Mouse (Mus musculus) granulocyte monocyte progenitor cell, adult 5-6 weeks (primary cell): ENCODE data around the gene Arap1. TPM values are rescaled to one million over a fixed set of nuclear protein-coding genes. Genes with fewer than 3 reads are reported as not detected.

ENCODE experiments used
- ATAC-seq: replicated peaks from 2 replicates; pipeline ENCODE4 v1.8.0; 2016; ENCODE audit warnings: mild to moderate bottlenecking, moderate TSS enrichment, inconsistent platforms; ENCODE audit not compliant: poor library complexity, severe bottlenecking
- total RNA-seq, 2 experiments: library from RNA; stranded (forward) in 1 of 2; stranded (reverse) in 1 of 2; fragments of 200-712, 200-1000 nt in 1 of 2; fragments of >200 nt in 1 of 2; fragmentation: Nextera tagmentation in 1 of 2; gene quantifications; 2 replicates each; pipeline ENCODE4 v1.2.3; 2014 to 2017

Arap1 gene
- total RNA-seq, 2 experiments from 2014 or later, result 64.6 to 81.5 TPM

DNA sequence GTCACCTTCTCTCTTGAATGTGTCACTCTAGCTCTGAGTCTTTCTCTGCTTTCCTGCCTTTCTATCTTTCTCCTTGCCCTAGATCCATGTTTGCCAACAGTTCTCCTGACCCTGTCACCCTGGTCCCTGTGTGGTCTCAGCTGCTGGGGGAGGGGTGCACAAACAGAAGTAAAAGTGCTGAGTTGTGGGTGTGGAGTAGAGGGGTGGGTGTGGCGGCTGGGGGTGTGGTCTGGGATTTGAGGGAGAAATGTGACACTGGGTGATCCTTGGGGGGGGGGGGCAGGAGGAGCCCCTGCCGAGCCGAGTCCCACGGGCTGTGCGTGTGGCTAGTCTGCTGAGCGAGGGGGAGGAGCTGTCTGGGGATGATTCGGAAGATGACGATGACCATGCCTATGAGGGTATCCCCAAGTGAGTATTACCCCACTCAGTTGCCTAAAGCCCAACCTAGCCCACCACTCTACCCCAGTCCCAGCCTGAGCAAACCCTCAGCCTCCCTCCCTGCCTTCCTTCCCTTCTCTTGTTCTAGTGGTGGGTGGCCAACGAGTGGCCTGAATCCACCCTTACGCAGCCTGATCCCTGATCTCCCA, 38.1 kb downstream of the Arap1 start:
- no peak for ATAC-seq

DNA sequence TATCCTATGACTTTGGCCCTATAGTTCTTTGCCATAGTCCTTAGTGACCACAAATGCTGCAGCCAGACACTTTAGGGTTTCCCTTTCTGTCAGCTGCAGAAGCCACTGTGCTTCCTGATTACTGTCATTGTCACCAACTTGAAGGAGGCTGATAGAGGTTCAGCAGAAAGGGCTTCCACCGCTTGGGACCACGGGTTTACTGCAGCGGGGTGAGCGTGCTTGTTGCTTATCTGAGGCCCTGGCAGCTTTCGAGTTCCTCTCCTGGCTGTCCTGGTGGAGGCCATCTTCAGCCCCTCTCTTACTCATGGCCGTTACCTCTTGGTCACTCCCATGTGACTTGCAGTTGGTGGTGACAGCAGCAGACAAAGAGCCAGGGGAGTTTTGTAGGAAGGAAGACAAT, 41.4 kb downstream of the Arap1 start:
- ATAC-seq, result peak; percentile 51

DNA sequence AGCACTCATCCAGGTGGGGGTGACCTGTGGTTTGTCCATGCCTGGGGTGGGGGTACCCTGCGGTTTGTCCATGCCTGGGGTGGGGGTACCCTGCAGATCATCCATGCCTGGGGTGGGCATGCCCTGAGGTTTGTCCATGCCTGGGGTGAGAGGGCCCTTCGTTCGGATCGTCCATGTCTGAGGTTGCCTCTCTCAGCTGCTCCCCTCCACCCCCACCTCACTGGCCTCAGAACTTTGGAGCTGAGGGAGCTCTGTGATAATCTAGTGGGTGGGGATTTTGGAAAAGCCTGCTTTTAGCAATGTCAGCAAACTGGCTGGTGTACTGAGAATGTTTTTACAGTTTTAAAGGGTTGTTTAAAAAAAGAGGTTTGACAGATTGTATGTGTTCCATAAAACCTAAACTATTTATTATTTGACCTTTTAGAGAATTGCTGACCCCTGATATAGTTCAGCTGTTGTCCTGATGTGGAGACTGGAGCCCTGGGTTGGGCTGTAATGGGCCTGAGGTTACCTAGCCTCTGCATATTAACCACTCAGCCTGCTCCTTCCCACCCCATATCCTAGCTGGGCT, 44.1 kb downstream of the Arap1 start:
- ATAC-seq, result no peak

DNA sequence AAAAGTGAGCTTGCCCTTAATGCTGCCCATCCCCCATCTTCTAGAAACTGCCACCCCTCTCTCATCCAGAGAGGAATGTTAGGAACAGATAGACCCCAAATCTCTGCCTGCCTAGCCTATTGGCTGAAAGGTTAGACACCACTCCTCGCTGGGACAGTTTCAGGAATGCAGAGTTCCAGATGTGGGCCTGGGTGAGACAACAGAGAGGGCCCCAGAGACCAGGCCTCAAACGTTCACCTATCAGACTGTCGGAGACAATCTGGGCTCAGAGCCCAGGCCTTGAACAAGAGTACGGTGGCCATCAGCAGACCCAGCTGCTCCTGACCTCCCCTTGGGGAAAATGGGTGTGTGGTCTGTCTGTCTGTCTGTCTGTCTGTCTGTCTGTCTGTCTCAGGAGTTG, 45.1 kb downstream of the Arap1 start:
- ATAC-seq, result no peak

DNA sequence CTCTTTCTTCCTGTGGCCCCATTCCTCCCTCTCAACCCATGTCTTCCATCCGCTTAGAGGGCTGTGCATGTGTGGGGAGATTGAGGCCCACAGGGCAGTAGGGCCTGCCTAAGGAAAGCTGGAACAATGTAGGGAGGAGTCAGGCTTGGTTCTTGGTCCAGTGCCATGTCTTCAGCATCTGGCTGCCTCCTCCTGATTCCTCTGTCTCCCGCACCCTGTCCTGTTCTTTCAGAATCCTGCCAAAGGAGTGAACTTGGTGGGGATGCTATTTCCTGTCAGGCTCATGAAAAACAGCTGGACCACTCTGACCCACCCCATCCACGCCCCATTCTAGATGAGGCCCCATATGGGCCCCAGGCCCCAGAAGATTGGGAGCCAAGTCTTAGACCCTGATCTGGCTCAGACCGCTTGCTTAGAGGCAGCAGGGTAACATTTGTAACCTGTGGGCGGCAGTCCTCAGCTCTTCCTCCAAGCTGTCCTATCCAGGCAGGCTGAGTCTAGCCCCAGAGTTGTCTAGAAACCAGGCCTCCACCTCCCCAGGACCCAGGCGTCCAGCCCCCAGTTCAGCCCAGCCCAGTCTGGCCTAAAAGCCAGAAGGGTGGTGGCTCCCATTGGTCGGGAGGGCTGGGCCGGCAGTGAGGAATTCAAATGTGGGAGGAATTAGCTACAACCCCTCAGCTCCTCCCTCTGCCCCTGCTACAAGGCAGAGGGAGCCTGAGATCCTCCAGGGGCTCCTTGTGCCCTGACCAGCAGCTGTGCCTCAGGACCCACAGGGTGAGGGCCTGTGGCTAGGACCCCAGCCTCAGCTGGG, 46.0 kb downstream of the Arap1 start:
- no peak for ATAC-seq

DNA sequence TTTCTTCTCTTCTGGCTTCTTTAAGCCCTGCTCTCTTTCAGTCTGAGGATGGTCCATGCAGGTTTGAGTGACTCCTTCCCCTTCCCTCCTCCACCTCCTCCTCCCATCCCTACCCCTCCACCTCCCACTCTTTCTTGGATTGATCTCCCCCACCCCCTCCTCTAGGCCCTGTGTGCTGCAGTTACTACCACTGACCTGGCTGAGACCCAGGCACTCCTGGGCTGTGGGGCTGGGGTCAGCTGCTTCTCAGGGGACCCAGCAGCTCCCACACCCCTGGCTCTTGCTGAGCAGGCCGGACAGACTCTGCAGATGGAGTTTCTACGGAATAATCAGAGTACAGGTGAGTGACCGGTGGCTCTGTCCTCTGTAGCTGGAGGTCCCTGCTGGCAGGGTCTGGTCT, 46.7 kb downstream of the Arap1 start:
- ATAC-seq, result no peak

DNA sequence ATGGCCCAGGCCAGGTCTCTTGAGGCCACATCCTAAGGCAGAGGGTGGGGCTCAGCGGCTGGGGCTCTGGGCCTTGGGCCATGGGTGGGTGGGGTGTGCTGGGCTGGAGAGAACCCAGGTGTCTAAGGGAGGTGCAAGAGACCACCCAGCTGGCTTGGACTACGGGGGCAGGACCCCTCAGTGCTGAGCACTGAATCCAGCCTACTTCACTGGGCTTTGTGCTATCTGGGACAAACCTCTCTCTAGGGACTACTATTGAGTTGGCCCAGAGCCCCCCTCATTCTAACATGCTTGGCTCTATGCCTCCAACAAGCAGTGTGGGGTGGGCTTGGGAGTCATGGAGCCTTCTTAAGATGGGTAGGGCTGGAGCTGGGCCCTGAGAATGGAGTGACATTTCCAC, 47.6 kb downstream of the Arap1 start:
- no peak for ATAC-seq

DNA sequence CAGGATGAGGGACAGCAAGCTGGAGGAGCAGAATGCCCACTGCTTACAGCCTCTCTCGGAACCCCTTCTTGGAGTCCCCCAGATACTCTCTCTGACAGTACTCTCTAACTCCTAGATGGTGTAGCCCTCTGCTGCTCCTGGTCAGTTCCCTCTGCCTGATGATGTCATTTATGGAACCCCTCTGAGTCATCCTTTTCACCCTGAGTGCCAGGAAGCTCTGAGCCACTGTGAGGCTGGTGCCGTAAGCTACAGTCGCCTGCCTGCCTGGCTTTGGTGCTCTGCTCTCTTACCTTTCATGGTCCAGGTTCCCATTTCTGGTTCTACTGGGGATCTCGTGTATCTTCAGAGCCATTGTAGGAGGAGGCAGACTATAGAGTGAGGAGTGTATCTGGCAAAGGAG, 49.3 kb downstream of the Arap1 start:
- no peak for ATAC-seq

DNA sequence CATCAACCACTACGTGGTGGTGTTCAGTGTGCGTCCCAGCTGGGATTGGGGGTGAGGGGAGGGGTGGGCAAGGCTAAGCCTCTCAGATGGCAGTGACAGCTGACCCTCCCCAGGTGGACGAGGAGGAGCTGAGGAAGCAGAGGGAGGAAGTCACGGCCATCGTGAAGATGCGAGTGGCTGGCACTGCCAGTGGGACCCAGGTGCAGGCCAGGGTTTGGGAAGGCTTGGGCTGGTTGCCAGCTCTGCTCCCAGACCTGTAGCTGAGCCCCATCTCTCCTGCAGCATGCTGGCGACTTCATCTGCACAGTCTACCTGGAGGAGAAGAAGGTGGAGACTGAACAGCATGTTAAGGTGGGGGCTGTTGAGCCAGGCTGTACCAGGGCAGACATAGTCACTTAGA, 53.6 kb downstream of the Arap1 start:
- no peak for ATAC-seq

DNA sequence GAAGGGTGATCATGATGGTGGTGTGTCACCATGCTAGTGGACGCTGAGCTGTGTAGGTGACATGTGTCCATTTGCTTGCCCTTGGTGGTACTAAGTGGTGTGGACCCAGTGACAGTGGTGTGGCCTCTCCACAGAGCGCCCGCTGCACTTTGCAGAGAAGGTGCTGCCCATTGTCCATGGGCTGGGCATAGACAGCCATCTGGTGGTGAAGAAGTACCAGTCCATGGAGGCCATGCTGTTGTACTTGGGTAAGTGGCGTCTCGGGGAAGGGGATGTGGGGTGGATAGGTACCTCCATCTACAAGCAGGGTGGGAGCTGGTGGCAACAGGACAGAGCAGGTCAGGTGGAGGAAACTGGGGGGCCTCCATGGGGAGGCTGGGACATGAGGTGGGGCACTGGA, 56.0 kb downstream of the Arap1 start:
- no peak for ATAC-seq

DNA sequence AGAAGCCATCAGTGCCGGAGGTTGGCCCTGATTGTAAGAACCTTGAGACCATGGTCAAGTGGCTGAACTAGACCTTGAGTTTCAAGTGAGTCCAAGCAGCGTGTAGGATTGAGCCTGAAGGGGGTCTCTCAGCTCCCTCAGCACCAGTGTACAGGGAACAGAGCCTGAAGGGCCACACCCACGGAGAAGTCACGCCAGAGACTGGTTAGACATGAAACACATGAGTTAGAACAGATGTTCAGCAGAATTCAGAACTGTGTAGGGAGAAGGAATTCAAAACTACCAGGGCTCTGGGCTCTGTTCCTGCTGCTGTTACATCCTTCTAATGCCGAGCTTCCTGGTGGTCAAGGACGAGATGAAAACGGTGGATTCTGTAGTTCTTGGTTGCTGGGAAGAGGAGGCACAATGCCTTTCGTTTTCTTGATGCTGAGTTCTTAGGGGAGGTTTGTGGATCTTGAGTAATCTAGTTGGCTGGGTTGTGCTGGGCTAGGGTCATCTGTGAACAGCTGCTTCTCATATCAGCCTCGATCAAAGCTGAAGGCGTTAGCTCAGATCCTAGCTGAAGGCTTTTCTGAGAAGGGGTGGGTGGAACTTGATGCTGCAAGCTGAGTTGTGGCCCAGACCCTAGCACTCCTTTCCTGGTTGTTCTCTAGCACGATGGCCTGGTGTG, 62.5 kb downstream of the Arap1 start, which contains the start of gene Gm45837:
Gene Gm45837, plus strand, starts transcription at position 620 of the 670 bp plus-strand sequence.
- ATAC-seq, result no peak

DNA sequence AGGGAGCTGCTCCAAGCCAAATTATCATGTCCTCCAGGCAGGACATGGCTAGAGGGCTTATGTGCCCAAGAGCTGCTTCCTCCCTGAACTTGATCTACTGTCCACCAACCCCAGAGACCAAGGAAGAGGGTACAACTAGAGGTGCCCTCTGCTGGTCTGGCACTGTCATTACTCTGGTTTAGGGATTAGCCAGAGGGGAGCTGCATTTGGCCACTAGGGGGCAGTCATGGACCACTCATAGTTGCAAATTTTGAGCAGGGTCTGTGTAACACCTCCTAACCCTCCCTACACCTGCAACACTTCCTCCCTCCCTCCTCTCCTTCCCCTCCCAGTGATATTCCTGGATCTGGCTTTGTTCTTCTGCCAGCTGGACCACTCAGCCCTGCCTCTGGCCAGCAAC, 64.9 kb downstream of the Arap1 start:
- ATAC-seq, result peak; percentile 90

DNA sequence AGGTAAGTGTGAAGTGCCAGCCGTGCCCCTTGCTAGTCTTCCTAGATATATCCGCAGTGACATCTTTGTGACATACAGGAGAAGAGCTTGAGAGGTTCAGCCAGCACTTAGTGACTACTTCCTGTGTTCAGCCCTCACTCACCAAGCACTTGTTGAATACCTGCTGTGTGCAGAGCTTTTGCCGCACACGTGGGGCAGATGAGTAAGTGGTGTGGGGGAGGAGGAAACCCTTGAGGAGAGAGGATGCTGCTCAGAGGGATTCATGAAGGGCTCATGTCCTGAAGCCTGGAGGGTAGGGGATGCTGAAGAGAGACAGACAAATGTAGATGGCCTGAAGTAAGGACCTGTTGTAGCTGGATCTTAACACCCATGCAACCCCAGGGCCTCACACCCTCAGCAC, 66.3 kb downstream of the Arap1 start:
- no peak for ATAC-seq

DNA sequence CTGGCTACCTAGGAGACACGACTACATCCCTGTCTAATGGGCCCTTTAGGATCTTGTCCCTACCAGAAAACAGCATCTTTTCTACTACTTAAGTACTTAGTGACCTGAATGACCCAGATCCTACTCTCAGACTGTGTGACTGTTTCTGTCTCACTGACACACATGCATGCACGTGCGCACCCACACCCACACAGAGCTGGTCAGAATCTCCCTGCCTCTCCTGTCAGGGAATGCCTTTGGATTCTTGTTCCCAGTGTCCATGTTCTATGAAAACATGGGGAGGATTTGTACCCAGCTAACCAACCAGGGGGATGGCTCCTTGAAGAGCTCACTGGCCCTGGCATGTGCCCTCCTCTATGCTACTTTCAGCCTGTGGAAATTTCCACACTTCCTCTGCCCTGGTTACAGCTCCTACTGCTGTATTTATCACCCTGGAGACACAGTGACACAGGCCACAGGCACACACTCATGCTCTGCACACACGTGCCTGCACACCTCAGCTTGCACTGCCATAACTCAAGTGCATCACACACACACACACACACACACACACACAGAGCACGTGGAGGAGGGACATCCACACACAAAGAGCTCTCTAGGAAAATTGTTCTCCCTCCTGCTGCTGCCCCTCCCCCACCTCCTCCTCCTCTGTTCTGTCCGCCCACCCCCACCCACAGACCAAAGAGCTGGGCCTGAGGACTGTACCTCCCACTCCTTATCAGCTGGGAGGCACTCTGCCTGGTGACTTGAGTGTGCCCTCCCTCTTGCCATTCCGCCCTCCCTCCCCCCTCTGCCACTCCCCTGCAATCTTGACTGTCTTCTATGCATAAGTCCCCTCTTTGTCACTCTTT, 67.0 kb downstream of the Arap1 start:
- 0 out of 2 replicates have a peak, but pooled peaks have one; percentile 4 for ATAC-seq

DNA sequence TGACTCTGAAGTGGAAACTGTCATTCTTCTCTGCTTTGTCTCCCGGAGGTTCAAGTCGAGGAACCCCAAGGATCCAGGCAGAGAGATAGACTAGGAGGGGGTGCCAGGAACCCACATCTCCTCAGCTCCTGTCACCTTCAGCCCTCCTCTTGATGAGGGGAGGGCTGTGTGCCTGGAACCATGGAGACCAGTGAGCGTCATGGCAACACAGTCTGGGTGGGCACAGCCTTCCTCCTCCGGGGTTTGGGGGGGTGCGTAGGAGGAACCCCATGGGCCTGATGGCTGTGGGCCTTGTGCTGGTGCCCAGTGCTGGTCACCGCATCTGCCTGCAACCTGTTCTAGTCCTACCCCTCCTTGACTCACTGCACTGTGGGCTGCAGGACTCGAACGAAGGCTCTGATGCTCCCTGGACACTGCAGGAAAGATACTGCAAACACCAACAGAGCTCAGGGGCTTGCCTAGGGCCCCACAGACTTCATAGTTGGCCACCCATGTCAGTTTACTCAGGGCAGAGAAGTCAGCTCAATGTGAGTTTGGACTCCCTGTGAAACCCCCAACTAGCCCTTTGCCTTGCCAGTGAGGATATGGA, 67.7 kb downstream of the Arap1 start:
- ATAC-seq, result no peak

DNA sequence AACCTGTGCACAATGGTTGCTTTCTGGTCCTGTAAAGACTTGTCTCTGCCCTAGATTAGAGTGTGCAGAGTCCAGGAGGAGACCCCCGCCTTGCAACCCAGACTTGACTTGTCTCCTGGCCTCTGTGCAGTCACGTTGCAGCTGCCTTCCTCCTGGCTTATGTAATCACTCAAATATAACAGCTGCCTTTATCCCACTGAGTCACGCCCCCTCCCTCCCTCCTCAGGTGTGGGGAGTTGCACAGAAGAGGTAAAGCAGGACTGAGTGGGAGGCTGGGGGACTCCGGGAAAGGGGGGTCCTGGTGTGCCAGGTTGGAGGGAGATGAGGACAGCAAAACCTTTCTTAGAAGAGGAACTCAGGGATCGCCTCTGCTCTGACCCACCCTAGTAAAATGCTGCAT, 68.5 kb downstream of the Arap1 start:
- no peak for ATAC-seq

DNA sequence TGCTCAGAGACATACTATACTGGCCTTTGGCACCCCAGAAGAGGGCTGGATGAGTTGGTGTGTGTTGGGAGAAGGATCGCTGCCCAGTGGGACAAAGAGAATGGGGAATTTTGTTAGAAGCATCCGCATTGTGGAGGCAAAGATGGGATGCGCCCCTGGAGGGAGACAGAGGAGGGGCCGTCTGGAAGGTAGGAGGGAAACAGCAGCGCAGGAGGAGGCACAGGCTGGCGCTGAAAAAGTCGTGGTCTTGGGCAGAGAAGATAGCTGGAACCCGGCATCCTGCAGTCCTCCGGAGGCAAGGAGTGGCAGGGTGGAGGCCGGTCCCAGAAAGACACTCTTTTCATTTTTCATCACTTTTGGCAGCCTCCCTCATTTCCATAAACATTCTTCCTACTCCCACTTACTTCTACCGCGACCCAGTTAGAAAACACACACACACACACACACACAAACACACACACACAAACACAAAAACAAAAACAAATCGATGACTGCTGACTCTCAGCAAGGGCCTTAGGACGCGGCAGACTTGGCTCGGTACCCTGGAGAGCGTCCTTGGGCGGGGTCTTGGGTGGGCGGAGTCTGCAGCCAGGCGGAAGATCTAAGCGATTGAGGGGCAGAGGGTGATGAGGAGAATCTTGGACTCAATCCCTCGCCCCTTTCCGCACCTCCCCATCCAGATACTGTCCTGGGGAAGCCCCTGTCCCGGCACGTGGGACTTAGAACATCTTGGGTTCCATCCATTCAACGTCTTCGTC, 71.3 kb downstream of the Arap1 start:
- peak; percentile 48; the same call in 1 of the 2 replicates for ATAC-seq

DNA sequence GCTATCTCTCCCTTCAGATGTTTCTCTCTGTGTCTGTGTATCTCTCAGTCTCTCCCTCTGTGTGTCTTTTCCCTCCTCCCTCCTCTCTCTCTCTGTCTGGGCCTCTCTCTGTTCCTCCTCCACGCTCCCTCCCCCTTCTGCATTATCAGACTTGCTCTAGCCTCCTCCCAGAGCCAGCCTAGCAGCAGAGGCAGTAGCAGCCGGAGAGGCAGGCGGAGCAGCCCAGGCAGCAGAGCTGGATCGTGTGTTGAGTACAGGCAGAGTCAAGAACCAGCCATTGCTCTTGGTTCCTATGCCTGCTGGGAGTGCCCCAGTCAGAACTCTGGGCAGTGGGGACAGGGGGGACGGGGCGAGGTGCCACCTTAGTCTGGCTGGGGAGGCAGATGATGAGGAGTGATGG, 73.7 kb downstream of the Arap1 start, which contains the start of gene Pde2a:
Gene Pde2a, plus strand, starts transcription at position 163 of the 400 bp plus-strand sequence.
- no peak for ATAC-seq

DNA sequence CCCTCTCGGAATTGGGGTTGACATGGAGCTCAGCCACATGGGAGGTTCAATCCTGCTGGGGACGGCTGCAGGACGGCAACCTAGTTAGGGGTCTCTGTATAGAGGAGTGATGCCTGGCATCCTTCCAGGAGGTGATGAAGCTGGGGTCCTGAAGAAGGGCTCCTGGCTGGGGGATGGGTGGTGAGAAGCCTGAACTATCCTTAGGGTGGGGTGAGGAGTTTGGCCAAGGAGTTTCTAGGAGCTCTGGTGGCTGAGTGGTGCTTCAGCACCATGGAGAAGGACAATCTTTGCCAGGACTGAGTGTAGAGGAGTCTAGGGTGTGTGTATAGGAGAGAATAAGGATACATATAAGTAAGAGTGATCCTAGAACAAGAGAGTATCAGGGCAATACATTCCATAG, 74.2 kb downstream of the Arap1 start:
- no peak for ATAC-seq
